Mouse (Mus musculus) lung, postnatal 10 days (tissue): ENCODE results near the gene Folr2.
A peak's percentile ranks its signal among the peaks of the same experiment; 100 is the strongest.

ENCODE experiments used
- DNase-seq: peaks from one replicate; pipeline ENCODE4 v3.0.0; 2021

Folr2 gene

DNA sequence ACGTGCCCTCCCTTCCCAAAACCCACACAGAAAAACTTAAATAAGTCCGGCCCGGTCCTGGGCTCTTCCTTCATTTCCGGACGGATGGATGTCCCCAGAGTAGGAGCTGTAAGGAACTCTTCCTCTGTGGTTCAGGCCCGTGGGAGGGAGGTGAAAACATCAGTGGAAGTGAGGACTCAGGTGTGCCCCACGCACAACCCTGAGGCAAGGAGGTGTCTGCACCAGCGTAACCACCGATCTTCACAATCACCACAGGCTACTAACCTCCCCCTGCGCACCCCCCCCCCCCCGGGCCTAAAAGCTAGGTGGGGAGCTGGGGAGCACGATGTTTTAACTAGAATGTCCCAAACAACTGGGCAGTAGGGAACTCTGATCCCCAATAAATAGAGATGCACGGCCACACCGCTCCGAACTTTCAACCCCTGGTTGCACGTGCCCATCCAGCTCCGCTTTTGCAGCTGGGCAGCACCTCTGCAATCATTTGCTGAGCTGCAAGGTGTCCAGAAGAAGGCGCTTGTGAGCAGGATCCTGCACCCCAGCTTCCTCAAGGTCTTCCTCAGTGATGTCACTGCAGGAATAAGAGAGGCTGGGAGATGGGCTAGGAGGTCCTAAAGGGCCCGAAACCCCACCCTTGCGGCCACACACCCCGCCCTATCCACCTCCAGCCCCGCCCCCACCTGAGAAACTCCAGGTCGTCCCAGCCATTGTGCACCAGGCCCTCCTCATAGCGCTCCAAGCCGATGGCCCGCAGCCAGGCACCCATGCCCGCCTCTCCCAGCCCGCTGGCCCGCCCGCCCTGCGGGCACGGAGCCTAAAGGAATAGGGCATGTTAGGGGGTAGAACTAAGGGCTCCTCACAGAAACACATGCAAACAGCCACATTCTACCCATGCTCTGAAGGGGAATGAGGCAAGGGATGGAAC lies 33.9 kb downstream of the Folr2 start:
- peak; percentile 49 for DNase-seq

DNA sequence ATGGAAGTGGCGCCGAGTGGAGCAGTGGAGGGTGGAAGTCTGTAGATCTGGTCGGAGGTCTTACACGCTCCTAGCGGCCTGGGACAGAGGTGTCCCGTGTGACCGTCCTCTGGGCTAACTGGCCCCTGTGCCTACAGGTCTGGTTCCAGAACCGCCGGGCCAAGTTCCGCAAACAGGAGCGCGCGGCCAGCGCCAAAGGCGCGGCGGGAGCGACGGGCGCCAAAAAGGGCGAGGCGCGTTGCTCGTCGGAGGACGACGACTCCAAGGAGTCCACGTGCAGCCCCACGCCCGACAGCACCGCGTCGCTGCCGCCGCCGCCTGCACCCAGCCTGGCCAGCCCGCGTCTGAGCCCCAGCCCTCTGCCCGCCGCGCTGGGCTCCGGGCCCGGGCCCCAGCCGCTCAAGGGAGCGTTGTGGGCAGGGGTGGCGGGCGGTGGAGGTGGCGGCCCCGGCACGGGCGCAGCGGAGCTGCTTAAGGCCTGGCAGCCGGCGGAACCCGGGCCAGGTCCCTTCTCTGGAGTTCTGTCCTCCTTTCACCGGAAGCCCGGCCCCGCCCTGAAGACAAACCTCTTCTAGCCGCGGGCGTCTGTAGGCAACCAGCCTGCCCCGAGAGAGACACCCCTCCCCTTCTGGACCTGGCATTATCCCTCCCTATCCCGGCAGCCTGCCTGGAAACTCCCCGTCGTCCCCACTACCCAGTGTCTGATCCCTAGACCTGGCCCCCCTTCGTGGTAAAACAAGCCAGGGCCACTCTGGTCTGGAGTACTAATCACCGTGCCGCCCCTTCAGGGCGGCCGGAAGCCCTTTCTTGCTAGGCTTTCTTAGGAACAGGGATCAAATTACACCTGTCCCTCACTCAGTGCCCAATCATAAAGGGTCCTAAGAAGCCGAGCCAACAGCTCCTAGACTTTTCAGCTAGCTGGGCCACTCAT lies 35.2 kb downstream of the Folr2 start:
- DNase-seq = peak; percentile 71

DNA sequence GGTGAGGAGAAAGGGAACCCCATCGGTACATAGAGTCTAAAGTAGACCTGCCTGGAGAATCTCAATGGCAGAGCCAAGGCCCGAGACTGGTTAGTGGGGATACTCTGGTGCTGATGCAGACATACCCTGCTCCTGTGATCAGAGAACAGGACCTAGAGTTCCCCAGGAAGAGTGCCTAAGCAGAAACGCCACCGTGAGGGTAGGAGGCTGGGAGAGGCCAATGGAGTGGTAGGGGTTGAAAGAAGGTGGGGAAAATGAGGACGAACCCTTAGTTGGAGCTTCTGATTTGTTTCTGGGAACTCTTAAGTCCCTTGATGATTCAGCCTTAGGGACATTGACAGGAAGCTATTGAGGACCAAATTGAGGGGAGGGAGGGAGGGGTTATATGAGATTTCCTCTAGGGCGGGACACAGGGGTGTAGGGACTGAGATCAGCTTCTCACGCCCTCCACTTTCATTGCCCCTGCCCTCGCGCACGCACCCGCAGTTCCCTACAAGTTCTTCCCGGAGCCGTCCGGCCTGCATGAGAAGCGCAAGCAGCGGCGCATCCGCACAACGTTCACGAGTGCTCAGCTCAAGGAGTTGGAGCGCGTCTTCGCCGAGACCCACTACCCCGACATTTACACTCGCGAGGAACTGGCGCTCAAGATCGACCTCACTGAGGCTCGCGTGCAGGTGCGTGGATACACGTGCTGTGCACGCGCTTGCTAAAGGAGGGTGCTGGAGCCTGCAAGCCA lies 36.5 kb downstream of the Folr2 start:
- DNase-seq = no peak

DNA sequence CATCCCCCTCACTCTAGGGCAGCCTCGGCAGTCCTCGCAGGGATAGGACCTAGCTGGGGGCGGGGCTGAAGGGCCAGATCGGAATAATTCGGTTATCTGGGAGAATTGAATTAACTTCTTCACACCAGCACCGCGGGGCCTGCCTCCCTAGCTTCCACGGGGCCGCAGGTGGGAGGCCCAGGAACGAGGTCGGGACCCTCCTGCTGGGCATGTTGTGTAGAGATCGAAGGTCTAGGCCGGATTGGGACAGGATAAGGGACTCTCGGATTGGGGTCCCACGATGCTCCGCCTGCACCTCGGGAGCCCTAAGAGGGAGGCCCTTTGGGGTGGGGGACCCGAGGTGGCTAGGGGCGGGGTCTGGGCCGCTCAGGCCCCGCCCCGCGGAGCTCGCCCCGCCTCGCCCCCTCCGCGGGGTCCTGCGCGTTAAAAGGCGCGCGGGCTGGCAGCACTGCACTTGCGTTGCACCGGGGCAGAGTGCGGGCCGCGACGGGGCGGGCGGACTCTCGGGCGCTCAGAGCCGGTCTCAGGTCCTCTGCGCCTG lies 39.1 kb downstream of the Folr2 start, which contains the start of gene Phox2a:
Gene Phox2a, plus strand, starts transcription at position 453 of the 541 bp plus-strand sequence.
- no peak for DNase-seq
